Mouse (Mus musculus): Measurements from ENCODE around the gene Klhdc4.

DNA sequence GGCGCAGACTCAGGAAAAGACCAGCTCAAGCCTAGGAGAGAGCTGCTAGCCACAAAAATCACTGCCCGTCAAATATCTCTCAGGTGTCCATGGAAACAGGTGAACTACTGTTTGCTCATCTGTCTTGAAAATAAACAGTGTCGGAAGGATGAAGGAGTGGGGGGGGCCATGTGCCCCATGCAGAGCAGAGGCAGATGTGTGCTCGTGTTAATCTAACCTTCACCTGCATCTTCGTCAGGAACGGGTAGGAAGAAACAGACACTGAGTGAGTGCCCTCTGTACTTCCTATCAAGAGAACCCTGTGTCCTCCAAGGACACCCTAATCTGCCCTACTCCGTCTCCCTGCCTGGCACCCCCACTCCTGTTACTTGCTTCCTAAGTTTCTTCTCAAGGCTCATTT is 22.3 kb upstream of the Klhdc4 start:
- TF ChIP-seq POLR2A (IDR thresholded peaks at IDR 0.05; ENCODE audit: control insufficient read depth, extremely low read depth, insufficient read depth, low read length, poor library complexity) (no peak), CTCF (IDR thresholded peaks at IDR 0.05; ENCODE audit: borderline replicate concordance, control insufficient read depth, extremely low read depth, insufficient read depth, low read length, poor library complexity) (no peak)

Measured in thymus, adult 2 months (tissue).